Mouse (Mus musculus) MN1 (cell line): Measurements from ENCODE around the gene Flt1.
A peak's percentile ranks its signal among the peaks of the same experiment; 100 is the strongest.

Experiments used
- DNase-seq: peaks from one replicate; pipeline ENCODE4 v3.0.0-alpha.2; 2016; ENCODE audit warnings: low spot score

The Flt1 gene

DNA sequence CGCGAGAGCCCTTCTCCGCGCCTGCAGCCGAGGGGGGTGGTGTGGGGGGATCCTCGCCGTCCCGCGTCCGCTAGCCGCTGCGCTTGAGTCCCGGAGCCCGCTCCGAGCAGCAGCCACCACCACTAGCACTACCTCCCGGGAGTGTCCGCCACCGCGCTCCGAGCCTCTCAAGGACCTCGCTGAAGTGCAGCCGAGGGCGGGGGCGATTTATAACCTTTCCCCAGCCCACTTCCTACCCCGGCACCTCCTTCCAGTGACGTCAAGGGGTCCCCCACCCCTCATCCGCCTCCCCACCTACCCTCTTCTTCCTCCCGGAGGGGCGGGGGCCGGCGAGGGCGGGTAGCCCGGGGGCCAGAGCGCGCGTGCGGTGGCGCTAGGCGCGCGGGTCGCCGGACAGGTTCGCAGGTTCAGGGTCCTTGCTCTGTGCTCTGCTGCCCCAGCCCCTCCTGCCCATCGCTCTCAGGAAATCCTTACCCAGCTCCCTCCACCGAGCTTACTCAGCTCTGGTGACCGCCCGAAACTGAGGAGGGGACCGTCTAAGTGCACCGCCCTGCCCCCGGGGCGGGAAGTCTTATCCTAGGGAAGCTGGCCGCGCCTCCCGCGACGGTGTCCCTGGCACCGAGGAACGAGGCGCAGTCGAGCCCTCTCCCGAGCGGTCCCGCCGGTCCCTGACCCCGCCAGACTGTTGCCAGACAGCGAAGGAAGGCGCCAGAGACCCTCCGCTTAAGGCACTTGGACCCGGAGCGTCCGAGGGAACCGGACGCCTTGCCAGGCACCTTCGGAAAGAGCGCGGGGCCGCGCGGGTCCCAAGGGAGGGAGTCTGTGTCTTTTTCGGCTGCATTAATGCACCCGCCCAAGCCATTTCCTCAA, at the start of gene Flt1:
TSS of gene Flt1 (minus strand) at position 181 of the 870 bp plus-strand sequence.
- DNase-seq, result no peak

DNA sequence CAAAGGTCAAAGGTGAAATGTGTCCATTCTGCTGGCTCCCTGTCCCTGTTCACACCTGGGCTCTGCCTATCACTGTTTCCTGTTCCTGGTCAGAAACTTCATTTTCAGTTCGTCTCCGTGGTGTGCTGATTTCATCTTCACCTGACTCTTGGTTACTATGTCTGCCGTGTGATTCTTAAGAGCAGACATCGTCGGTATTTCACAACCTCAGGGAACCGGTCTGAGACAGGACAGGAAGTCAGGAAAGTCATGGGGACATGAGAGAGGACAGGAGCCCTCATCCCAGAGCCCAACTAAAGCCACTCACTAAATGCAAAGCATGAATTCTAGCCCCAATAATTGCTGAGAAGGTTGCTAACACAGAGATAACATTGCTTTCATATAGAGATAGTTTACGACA, 49.4 kb upstream of the Flt1 start:
- DNase-seq, result no peak

DNA sequence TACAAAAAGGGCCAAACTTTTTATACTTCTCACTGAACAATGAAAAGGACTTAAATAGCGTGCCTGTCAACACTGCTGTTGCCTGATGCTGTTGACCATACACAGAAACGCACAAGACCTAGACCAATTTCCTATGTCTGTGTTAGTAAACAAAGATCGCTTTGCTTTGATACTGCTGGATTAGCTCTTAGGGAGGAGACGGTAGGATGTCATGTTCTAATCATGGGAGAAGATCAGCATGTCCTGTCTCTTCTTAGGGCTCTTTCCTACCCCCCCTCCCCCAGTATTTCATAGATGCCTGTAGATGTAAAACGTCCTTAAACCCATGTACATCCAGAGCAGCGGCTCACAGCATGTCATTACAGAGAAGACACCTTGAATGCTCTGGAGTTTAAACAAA, 44.1 kb upstream of the Flt1 start:
- no peak for DNase-seq

DNA sequence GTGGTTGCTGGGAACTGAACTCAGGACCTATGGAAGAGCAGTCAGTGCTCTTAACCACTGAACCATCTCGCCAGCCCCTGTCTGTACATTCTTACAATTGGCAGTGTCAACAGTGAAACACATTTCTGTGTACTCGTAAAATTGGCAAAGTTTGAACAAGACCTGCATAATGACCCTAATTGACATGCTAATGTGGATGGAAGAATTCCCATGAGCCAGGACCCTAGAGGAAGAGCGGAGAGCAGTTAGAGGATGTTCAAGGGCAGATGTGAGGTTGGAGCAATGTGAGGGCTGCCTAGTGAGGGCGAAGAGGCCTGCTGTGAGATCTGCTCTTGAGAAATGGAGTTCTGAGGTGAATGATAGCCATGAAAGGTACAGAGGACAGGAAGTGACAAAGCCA, 38.2 kb upstream of the Flt1 start:
- DNase-seq, result no peak

DNA sequence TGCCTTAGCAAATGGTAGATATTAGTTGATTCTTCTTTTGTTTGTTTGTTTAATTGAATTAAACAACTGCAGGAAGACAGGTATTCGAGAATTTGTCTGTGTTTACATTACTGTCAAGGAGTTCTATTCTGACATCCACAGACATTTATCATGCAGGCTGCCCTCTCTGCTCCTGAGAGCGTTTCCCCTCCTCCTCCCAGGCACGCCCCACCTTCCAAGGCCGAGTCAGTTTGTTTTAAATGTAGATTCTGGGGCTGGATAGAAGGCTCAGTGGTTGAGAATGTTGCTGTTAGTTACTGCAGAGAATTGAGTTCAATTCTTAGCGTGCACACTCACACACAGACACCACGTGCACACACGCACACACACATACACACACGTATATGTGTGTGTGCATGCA, 36.2 kb upstream of the Flt1 start:
- DNase-seq, result no peak

DNA sequence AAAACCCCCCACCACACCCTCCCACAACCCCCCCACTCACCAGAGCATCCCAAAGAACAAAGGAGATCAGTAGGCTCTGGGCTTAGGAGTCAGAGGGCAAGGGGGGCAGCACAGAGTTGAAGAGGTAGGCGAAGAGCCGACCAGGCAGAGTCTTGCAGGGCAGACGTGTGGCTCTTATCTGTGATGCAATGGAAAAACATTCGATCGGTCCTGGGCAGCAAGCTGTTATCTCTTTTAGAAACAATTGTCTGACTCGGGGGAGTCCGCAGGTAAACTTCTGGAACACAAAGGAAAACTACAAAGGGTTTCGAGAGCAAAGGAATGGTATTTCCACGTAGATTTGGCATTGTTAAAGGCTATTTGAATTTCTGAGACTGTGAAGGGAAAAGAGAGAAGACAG, 35.5 kb upstream of the Flt1 start:
- DNase-seq, result no peak

DNA sequence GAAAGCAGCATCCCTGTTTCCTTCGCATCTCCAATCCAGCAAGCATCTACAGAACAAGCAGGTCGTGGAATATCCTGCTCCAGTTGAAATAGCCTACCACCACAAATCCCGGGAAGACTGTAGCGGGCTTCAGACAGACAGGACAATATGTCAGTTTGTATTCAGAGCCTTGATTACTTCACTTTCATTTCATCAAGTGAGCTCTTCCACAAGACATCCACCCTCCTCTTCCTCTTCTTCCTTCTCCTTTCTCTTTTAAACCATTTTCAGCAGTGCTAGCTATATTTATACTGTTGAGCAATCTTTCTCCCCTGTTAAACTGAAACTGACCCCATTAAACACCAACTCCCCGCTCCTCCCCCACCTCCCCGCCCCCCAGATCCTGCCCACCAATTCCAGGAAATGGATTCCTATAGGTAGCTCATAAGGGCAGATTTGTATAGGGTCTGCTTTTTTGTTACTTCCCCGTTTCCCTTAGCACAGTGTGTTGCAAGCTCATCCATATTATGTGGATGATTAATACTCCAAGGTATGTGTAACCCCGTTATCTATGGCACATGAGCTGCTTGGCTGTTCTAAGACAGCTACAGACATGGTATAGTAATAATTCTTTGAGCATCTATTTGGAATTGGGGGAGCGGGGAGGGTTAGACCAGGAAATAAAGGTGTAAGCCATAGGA, 33.0 kb upstream of the Flt1 start:
- no peak for DNase-seq

DNA sequence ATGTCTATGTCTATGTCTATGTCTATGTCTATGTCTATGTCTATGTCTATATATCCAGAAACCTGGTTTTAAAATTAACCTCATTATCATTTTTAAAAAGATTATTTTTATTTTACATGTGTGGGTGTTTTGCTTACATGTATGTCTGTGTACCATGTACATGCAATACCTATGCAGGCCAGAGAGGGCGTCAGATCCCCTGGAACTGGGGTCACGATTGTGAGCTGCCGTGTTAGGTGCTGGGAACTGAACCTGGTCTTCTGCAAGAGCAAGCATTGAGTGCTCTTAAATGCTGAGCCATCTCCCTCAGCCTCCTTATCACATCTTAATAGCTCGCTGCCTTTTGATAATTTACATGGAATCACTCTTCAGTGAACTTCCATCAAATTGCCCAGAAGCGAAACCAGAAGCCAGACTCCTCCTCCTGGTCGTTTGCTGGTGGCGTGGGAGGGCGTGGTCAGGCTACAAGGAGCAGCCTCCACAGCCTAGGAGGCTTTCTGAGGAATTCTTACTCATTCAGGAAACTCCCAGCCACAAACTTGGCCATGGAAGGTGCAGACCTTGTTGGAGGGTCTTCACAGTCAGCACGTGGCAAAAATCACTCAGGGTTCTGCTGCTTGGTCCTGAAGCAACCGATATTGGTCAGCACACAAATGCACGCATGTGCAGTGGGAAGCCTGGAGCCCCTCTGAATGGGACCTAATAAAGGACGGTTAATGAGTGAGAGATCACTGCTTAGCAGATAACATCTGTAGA, 32.2 kb upstream of the Flt1 start:
- peak; percentile 53 for DNase-seq

DNA sequence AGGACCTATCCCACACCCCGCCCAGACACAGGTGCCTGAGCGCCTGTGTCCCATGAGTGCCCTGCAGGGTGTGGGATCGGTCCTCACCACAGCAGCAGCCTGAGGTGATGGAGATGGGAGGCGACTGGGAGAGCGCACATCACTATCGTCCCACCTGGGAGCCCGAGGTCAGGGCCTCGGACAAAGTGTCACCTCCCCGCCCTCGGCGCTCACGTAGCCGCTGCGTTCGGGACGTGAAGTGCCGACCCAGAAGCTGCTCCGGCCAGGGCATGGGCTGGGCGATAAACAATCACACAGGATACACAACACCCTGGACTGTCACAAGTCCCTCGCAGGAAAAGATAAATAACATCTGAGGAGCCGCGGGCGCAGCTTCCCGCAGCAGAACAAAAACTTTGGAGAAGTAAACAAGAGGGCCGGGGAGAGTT, 27.1 kb upstream of the Flt1 start:
- DNase-seq, result no peak

DNA sequence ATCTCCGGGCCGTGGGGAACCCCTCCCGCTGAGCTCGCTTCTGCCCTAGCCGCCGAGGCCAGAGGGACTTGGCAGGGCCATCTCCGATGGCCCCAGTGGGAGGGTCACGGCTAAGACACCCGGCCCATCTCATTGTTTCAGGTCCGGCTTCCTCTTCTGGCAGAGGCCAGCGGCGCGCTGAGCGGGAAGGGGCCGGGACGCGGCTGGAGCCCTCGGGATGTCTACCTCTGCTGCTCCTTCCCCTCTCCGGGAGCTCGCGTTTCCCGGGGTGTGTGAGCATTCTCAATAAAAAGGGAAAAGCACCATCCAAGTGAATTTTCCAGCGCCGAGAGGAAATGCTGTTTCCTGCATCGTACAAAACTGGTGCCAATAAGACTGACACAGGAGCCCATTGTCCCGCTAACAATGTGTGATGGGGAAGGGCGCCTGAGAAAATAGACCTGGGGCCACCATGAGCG, 25.9 kb upstream of the Flt1 start:
- no peak for DNase-seq

DNA sequence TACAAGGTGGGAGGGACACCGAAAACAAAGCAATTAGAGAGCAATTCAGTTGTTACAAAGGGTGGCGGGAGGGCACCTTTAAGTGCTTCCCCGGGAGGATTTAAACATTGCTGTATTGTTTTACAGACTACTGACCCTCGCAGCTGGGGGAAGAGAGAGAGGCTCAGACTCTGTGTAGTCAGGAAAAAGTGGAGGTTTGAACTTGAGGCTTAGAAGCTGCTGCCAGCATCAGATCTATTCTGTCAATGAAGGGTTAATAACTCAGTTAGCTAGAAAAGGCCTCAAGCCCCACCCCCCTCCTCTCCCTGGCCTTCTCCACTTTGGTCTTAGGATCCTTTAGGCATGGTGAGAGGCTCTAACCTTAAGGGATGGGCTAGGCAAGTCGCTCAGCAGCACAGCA, 24.2 kb upstream of the Flt1 start:
- no peak for DNase-seq

DNA sequence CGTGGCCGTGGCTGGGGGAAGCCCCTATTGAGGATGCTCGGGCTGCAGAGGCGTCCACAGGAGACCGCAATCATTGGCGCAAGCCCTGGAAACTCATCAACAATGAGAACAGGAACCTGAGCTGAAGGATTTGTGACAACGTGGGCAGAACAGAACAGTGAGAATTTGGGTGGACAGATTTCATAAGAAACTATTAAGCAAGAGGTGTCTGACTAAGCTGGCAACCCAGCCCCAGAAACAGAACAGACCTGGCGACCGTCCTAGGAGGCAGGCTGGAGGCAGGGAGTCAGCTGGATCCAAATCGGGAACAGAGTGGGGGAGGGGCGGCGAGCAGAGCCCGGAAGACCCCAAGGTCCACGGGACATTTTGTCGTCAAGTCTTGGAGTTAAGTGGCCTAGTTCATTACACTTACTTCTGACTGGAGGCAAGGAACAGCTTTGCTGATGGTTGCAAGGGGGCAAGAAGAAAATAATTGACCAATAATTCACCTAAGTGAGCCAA, 22.3 kb upstream of the Flt1 start:
- DNase-seq, result no peak

DNA sequence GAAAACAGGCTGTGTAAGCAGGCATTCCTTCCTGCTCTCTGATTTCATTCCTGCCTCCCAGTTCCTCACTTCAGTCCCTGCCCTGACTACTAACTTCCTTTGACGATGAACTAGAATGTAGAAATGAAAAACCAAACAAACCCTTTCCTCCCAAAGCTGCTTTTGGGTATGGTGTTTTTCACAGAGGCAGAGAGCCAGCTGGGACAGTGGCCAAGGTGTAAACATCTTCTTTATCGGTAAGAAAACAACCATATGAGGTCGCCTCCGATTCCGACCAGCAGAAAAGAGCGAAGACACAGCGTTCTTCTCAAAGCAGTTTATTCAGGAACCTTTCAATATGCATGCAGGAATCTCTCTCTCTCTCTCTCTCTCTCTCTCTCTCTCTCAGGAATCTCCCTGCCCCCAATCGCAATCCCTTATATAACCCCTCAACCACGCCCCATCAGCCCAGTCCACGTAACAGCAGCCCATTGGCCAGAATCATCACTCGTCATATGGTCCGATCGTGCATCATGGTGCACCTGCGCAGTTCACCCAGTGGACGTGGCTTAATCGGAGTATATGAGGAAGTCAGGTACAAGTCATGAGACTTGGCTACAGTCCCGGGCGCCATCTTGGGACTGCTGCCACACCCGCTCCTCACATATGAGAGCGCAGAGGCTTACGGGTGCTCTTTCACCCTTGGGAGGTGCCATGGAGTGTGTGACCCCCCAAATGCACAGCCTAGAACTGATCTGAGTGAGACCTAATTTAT, 19.3 kb upstream of the Flt1 start:
- DNase-seq, result no peak

DNA sequence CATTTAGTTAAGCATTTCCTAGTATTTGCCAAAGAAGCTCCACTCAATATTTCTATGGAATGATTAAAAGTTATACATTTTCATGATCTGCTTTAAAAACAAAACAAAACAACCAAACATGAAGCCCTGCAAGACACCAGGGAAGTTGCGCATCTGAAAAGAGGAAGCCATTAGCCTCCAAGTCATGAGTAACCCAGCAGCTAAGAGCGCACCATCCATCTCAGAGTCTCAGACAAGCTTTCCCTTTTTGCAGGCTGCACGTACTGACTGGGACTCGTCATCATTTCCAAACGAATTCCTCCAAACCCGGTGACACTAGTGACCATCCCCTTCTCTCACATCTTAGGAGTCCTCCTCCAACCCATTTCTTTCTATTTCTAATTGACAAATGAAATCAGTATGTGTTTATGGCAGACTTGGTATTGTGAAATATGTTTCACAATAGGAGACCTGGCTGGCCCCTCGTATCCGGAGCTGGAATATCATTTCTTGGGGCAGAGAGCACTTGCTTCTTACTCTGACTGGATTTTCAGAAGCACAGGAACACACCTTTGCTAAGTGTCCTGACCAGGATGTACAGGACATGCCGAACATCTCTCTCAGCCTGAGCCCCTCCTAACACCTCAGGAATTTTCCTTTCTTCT, 16.8 kb upstream of the Flt1 start:
- DNase-seq, result no peak

DNA sequence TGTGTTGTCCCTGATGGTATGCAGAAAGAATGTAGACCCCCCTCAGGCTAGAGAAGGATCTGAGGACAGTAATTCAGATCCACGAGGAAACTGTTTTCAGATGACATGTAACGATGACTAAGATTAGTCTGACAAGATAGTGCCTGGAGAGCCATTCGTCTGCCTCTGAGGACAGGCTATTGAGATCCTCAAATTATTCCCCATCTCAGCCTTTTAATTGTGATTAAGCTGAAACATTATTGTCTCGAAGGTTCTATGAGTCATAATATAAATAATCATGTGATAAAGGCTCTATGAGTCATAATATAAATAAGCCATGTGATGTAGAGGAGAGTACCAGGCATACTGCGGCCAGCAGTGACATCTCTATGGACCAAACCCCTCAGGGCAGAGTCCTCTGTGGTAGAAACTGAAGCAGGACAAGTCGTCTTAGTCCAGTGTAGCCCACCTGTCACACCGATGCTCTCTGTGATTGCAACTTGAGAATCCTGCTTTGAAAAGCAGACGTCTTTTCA, 11.0 kb upstream of the Flt1 start:
- DNase-seq, result no peak

DNA sequence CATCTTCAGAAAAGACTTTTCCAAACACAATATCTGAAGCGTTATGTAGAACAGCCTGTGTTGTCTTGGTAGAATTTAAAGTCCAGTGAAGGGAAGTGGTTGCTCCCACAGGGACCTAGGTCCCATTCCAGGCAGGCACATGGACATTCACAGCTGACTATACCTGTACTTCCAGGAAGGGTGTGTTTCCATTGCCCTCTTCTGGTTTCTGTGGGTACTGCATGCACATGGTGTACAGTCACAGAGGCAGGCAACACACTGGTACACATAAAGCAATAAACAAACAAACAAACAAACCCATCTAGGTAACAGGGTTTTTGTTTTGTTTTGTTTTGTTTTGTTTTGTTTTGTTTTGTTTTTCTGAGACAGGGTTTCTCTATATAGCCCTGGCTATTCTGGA, 7.9 kb upstream of the Flt1 start:
- no peak for DNase-seq

DNA sequence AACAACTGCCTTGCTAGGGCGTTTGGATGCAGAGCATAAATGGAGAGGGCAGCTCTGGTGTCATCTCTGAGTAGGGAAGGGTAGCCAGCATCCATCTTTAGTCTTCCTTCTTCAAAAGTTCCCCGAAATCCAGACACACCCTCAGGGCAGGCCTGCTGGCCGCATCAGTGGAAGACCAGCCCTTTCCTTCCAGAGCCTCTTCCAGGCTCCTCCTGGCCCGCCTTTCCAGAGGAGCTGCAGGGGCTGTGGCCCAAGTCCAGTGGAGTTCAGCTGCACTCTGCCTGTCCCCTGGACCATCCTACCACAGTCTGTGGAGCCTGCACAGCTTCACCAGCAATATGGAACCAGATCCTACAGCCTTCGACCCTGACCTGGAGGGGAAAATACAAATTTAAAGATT, 7.1 kb upstream of the Flt1 start:
- DNase-seq, result no peak

DNA sequence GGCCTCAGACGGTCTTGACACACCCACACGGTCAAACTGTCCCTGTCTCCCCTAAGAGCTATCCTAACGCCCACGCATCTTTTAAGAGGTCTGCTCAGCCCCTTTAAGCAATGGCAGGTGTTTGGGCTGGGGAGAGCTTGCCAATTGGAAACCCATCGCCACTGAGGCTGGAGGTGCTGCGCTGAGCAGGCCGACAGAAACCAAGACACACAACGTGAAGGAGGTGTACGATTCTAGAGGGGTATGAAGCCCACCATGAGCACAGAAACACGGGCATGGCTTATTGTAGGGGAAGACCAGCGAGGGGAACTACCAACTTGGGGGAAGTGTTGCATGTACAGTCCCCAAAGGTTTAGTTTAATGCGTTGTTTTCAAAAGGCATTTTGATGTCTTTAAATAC, 1.7 kb upstream of the Flt1 start:
- DNase-seq, result no peak

DNA sequence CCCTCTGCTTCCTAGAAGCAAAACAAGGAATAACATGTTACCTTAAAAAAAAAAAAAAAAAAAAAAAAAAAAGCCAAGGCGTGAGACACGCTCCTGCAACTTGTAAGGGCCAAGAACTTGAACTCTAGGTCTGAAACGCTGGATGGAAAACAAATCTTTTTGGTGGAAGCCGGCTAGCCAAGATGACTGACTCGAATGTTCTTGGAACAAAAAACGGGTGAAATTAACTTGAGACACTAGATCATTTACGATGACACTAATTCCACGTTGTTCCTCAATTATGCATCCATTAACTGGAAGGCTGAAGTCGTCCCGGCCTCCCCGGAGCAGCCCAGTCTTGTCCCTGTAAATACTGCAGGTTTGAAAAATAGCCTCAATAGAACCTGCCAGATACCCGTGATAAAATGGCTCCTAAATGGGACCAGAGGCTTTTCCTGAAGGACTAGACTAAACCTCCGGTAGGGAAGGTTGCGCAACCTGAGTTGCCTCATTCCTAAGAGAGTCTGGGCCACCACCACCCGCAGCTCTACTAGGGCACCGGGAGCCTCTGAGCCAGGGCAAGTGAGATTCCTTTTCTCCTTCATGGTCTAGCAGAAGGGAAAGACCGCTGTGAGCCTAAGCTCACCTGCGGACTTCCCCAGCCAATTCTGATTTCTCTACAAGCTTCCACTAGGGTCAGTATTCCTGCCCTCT, 1.0 kb upstream of the Flt1 start:
- DNase-seq, result no peak
